Mouse (Mus musculus) midbrain, embryonic 15.5 days (tissue): ENCODE results near the gene Zdhhc5. TPM values are rescaled to one million over a fixed set of nuclear protein-coding genes. Genes with fewer than 3 reads are reported as not detected.

Experiments
- ATAC-seq: fragments of 200-750 bp; cut with Nextera tagmentation; replicated peaks from 2 replicates; pipeline ENCODE4 v1.8.0; 2017; ENCODE audit warnings: moderate TSS enrichment
- H3K27ac ChIP-seq: fragments of 300-500 bp; sonication (generic); 2 replicates; pipeline ENCODE4 v1.5.1; 2015; ENCODE audit warnings: mild to moderate bottlenecking, inconsistent platforms
- H3K27me3 ChIP-seq: fragments of 300-500 bp; sonication (generic); replicated peaks from 2 replicates; pipeline ENCODE4 v1.6.1; 2015; ENCODE audit warnings: inconsistent platforms
- H3K36me3 ChIP-seq: fragments of 300-500 bp; sonication (generic); replicated peaks from 2 replicates; pipeline ENCODE4 v1.6.1; 2015; ENCODE audit warnings: inconsistent platforms
- H3K4me1 ChIP-seq: fragments of 300-500 bp; sonication (generic); 2 replicates; pipeline ENCODE4 v1.6.1; 2015; ENCODE audit warnings: inconsistent platforms
- H3K4me2 ChIP-seq: fragments of 300-500 bp; sonication (generic); 2 replicates; pipeline ENCODE4 v1.6.1; 2015; ENCODE audit warnings: inconsistent platforms, mild to moderate bottlenecking, moderate library complexity
- H3K4me3 ChIP-seq: fragments of 300-500 bp; sonication (generic); 2 replicates; pipeline ENCODE4 v1.5.1; 2015; ENCODE audit warnings: mild to moderate bottlenecking, inconsistent platforms
- H3K9ac ChIP-seq: fragments of 300-500 bp; sonication (generic); 2 replicates; pipeline ENCODE4 v1.6.1; 2015; ENCODE audit warnings: mild to moderate bottlenecking, inconsistent platforms
- H3K9me3 ChIP-seq: fragments of 300-500 bp; sonication (generic); 2 replicates; pipeline ENCODE4 v1.6.1; 2016; ENCODE audit warnings: inconsistent platforms
- WGBS: fragments of 180-500 bp; shearing (Covaris S2); methylation state at CpG from one replicate; pipeline ENCODE4 v1.1.7; 2015; ENCODE audit warnings: mixed read lengths; 5-methylcytosine and 5-hydroxymethylcytosine counted together
- polyA plus RNA-seq: library from polyadenylated mRNA; unstranded; fragments of >200 nt; fragmentation: Nextera tagmentation; extraction: Ambion mirVana; gene quantifications from 2 replicates; pipeline ENCODE4 v1.2.1, GENCODE M21; 2015

Zdhhc5 gene
- polyA plus RNA-seq = 19.0 and 19.9 TPM in 2 replicates

DNA sequence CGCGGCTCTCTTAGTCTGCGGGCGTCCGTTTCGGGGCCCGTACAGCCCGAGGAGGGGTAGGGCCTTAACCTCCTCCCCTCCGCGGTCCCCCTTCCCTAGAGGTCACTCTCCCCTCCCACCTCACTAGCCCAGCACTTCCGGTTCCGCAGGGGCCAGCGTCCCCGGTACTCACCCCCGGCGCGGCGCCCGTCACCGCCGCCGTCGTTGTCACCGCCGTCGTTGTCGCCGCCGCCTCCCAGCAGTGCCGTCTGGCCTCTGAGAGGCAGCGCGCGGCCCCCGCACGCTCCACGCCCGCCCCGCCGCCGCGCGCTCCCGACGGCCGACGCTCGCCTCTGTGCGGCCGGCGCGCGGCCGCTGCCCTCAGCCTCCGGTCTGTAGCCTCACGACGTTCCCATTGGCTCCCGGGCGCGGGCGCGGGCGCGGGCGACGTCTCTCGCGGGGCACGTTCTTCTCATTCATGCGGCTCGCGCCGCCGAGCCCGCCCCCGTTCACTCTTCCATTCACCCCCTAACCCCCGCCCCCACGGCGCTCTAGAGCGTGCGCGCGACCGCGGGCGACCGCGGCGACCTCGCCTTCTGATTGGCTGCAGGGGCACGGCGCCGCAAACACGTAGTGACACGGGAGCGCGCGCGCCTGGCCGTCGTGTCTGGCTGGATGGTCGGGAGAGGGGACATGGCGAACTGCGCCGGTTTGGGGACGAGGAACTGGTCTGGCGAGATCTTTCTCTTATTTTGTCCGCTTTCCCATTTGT, at the start of gene Zdhhc5:
Gene Zdhhc5, minus strand, starts transcription at position 370 of the 751 bp plus-strand sequence.
- peak within 1 kb of the TSS; percentile 92 for H3K9ac ChIP-seq
- no peaks in the 10 kb centered on the region for H3K27me3 ChIP-seq
- H3K36me3 ChIP-seq = peaks cover 7% of the 10 kb centered on the region
- H3K9me3 ChIP-seq = no peaks in the 10 kb centered on the region
- peak; percentile 97 for ATAC-seq
- peaks cover 23% of the 10 kb centered on the region for H3K4me1 ChIP-seq
- under 1% methylated on average over 92 of the region's 107 CpGs for WGBS
- H3K27ac ChIP-seq = peak within 1 kb of the TSS; percentile 96
- peak within 1 kb of the TSS; percentile 90 for H3K4me2 ChIP-seq
- peak within 1 kb of the TSS; percentile 88 for H3K4me3 ChIP-seq

- H3K9ac ChIP-seq = no peak overlapping the region
- H3K4me1 ChIP-seq = no peaks in the 10 kb centered on the region
- no peaks in the 10 kb centered on the region for H3K27me3 ChIP-seq
- H3K4me2 ChIP-seq = no peak overlapping the region
- H3K9me3 ChIP-seq = no peaks in the 10 kb centered on the region
- H3K36me3 ChIP-seq = no peaks in the 10 kb centered on the region
- ATAC-seq = no peak
- H3K27ac ChIP-seq = no peak overlapping the region
- no peak overlapping the region for H3K4me3 ChIP-seq
- WGBS = 65% methylated on average over 1 of the region's 1 CpGs
Observed at GRCm38 (mm10) chr2:84762818-84763217, 47.8 kb upstream of the Zdhhc5 start.

GRCm38 (mm10) chr2:84762295-84762694, 47.3 kb upstream of the Zdhhc5 start:
- no peaks in the 10 kb centered on the region for H3K27me3 ChIP-seq
- H3K4me3 ChIP-seq = no peak overlapping the region
- no peak overlapping the region for H3K9ac ChIP-seq
- no peak for ATAC-seq
- no peak overlapping the region for H3K4me2 ChIP-seq
- no peaks in the 10 kb centered on the region for H3K36me3 ChIP-seq
- 40% methylated on average over 4 of the region's 4 CpGs for WGBS
- no peaks in the 10 kb centered on the region for H3K9me3 ChIP-seq
- no peaks in the 10 kb centered on the region for H3K4me1 ChIP-seq
- no peak overlapping the region for H3K27ac ChIP-seq

GRCm38 (mm10) chr2:84761840-84762239, 46.9 kb upstream of the Zdhhc5 start:
- Histone ChIP-seq H3K4me2 (no peak overlapping the region), H3K4me3 (no peak overlapping the region), H3K9ac (no peak overlapping the region), H3K9me3 (no peaks in the 10 kb centered on the region), H3K27me3 (no peaks in the 10 kb centered on the region), H3K36me3 (no peaks in the 10 kb centered on the region), H3K4me1 (no peaks in the 10 kb centered on the region), H3K27ac (no peak overlapping the region)
- 96% methylated on average over 1 of the region's 1 CpGs for WGBS
- no peak for ATAC-seq

DNA sequence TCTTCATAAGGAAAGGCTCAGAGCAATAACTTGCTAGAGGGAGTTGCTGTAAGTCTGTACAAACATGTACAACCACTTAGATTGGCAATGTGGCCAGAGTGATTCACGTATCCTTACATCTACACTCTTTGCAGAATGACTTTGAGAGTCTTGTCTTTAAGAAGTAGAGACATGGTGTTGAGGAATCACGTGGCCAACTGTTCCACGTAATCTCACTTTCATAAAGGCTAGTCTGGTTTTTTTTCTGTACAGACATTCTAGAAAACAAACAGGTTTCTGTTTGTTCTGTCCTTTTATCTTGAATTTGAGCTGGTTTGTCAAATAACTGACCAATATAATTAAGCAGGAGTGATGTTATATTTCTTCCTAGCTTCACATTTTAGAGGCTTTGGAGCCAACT, 46.3 kb upstream of the Zdhhc5 start:
- Histone ChIP-seq H3K4me2 (no peak overlapping the region), H3K27ac (no peak overlapping the region), H3K36me3 (no peaks in the 10 kb centered on the region), H3K9me3 (no peaks in the 10 kb centered on the region), H3K9ac (no peak overlapping the region), H3K4me1 (no peaks in the 10 kb centered on the region), H3K4me3 (no peak overlapping the region), H3K27me3 (no peaks in the 10 kb centered on the region)
- no peak for ATAC-seq
- 86% methylated on average over 3 of the region's 3 CpGs for WGBS

GRCm38 (mm10) chr2:84760777-84761176, 45.8 kb upstream of the Zdhhc5 start:
- H3K4me2 ChIP-seq = no peak overlapping the region
- no peaks in the 10 kb centered on the region for H3K27me3 ChIP-seq
- H3K4me1 ChIP-seq = no peaks in the 10 kb centered on the region
- 73% methylated on average over 8 of the region's 8 CpGs for WGBS
- H3K9me3 ChIP-seq = no peaks in the 10 kb centered on the region
- no peak overlapping the region for H3K4me3 ChIP-seq
- no peaks in the 10 kb centered on the region for H3K36me3 ChIP-seq
- no peak overlapping the region for H3K27ac ChIP-seq
- no peak overlapping the region for H3K9ac ChIP-seq
- ATAC-seq = no peak

- 1% methylated on average over 2 of the region's 2 CpGs for WGBS
- ATAC-seq = peak; percentile 66; the same call in 1 of the 2 replicates
- H3K36me3 ChIP-seq = no peaks in the 10 kb centered on the region
Observed at GRCm38 (mm10) chr2:84758542-84759127, 43.7 kb upstream of the Zdhhc5 start.

DNA sequence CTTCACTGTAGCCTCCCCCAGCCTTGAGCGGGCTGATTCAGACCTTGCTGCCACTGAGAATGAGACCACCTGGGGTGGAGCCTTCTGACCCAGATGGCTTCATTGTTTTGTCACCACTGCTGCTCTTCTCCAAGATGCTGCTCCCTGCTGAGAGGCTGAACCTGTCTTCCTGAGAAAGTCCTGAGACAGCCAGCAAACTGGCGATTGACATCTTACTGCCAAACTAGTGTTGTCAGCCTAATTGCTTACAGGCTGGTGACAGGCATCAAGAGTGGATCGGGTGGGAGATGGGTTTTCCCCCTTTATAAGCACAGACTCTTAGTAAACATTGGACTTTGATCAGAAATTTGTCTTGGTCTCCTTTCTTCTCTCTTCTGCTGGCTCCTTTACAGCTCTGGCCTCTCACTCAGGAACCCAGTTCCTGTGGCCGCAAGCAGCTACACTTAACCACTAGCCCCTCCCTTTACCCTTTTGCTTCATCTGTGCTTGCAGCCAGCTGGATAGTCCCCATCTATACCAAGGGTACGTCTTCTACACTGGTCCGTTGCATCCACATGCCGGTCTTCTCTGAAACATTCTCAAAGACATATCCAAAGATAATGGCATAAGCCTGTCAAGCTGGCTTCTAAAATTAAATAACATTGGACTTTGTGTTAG, 42.2 kb upstream of the Zdhhc5 start:
- ATAC-seq = no peak
- Histone ChIP-seq H3K9me3 (no peaks in the 10 kb centered on the region), H3K4me3 (no peak overlapping the region), H3K27me3 (no peaks in the 10 kb centered on the region), H3K4me2 (no peak overlapping the region), H3K36me3 (no peaks in the 10 kb centered on the region), H3K9ac (no peak overlapping the region), H3K4me1 (no peaks in the 10 kb centered on the region), H3K27ac (no peak overlapping the region)
- 57% methylated on average over 7 of the region's 7 CpGs for WGBS

More at GRCm38 (mm10) chr2:84758542-84759127, 43.7 kb upstream of the Zdhhc5 start:
- no peaks in the 10 kb centered on the region for H3K27me3 ChIP-seq
- H3K4me3 ChIP-seq = no peak overlapping the region
- H3K9me3 ChIP-seq = no peaks in the 10 kb centered on the region
- no peak overlapping the region for H3K9ac ChIP-seq
- H3K4me2 ChIP-seq = no peak overlapping the region
- no peak overlapping the region for H3K27ac ChIP-seq
- H3K4me1 ChIP-seq = no peaks in the 10 kb centered on the region

DNA sequence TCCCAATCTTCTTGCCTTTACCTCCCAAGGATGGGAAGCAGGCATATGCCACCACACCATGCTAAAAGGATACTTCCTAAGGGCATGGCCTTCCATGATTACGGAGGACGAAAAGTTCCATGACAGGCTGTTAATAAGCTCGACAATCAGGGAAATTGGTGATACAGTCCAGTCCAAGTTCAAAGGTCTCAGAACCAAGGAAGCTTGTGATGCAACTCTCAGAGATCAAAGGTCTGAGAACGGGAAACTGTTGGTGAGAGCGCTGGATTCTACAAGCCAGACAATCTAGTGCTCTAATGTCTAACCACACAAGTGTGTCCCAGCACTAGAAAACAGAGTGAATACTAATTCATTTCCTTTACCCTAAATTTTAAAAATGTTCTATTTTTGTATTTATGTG, 41.3 kb upstream of the Zdhhc5 start:
- H3K4me2 ChIP-seq = no peak overlapping the region
- no peak overlapping the region for H3K4me3 ChIP-seq
- 88% methylated on average over 5 of the region's 5 CpGs for WGBS
- no peaks in the 10 kb centered on the region for H3K27me3 ChIP-seq
- no peak overlapping the region for H3K27ac ChIP-seq
- no peaks in the 10 kb centered on the region for H3K4me1 ChIP-seq
- H3K9me3 ChIP-seq = no peaks in the 10 kb centered on the region
- H3K9ac ChIP-seq = no peak overlapping the region
- no peaks in the 10 kb centered on the region for H3K36me3 ChIP-seq
- ATAC-seq = no peak

DNA sequence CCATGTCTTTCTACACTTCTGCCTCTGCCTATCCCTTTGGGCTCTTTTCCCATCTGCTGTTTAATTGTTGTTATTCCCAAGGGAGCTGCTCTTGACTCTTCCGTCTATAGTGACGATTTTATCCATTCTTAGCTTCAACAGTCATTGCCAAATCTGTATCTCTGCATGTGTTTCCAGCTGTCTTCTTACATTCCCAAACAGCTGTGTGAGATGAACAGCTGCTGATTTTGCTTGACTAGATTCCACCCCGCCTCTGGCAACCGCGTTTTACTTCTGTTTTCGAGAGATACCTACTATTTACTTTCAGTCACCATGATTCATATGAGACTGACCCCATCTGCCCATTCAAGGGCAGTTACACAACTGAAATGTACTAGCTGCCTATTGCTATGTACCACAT, 35.1 kb upstream of the Zdhhc5 start:
- Histone ChIP-seq H3K9ac (no peak overlapping the region), H3K4me1 (no peaks in the 10 kb centered on the region), H3K4me2 (no peak overlapping the region), H3K27me3 (no peaks in the 10 kb centered on the region), H3K9me3 (no peaks in the 10 kb centered on the region), H3K27ac (no peak overlapping the region), H3K4me3 (no peak overlapping the region), H3K36me3 (no peaks in the 10 kb centered on the region)
- no peak for ATAC-seq
- 76% methylated on average over 6 of the region's 6 CpGs for WGBS

DNA sequence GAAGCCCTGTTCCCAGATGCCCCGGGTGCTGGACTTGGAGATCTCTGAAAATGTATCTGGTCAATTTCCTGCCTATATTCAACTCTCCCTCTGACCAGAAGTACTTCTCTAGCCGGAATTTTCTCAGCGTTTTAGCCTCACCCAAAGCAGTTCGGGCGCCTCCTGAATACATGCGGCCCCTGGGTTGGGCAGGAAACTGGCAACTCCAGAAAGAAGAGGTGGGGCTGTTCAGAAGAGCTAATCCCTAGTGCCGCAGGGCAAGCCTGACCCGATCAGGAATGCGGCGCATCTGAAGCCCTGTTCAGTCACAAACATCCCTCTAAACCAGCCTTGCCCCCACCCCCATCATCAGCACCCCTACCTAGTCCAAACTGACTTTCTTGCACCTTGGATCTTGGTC, 29.1 kb upstream of the Zdhhc5 start:
- WGBS = under 1% methylated on average over 10 of the region's 10 CpGs
- Histone ChIP-seq H3K27me3 (no peaks in the 10 kb centered on the region), H3K9me3 (no peaks in the 10 kb centered on the region)

GRCm38 (mm10) chr2:84743561-84743960, 28.6 kb upstream of the Zdhhc5 start, which contains the start of gene Gm19426:
Gene Gm19426 (minus strand): TSS chr2:84743655.
- H3K36me3 ChIP-seq = no peaks in the 10 kb centered on the region
- peak within 1 kb of the TSS; percentile 97 for H3K4me3 ChIP-seq
- H3K9ac ChIP-seq = peak within 1 kb of the TSS; percentile 96
- H3K9me3 ChIP-seq = no peaks in the 10 kb centered on the region
- peaks cover 48% of the 10 kb centered on the region for H3K4me1 ChIP-seq
- H3K27me3 ChIP-seq = no peaks in the 10 kb centered on the region
- WGBS = 1% methylated on average over 23 of the region's 25 CpGs
- ATAC-seq = peak; percentile 94
- peak within 1 kb of the TSS; percentile 98 for H3K27ac ChIP-seq
- peak within 1 kb of the TSS; percentile 94 for H3K4me2 ChIP-seq

More for the DNA sequence above, 29.1 kb upstream of the Zdhhc5 start:
- Histone ChIP-seq H3K4me2 (peak overlapping the region; percentile 94), H3K4me3 (peak overlapping the region; percentile 97), H3K4me1 (peaks cover 42% of the 10 kb centered on the region), H3K27ac (peak overlapping the region; percentile 98), H3K9ac (peak overlapping the region; percentile 96; the same call in 1 of the 2 replicates), H3K36me3 (no peaks in the 10 kb centered on the region)
- ATAC-seq = peak; percentile 37
